Mouse (Mus musculus): ENCODE results near the gene E030018B13Rik.

- no peak for TF ChIP-seq CTCF (conservative IDR thresholded peaks at IDR 0.05; ENCODE audit: insufficient read depth, insufficient read length, low read depth, low read length)
- TF ChIP-seq POLR2A (IDR thresholded peaks at IDR 0.05; ENCODE audit: low read depth, low read length), result no peak
Measured at GRCm38 (mm10) chr7:63933905-63934304, 17.2 kb downstream of the E030018B13Rik start.
